Mouse (Mus musculus): Measurements from ENCODE around the gene Jazf1.

GRCm38 (mm10) chr6:52899574-52900245 is 168.7 kb downstream of the Jazf1 start:
- no peak for TF ChIP-seq CTCF (IDR thresholded peaks at IDR 0.05; ENCODE audit: borderline replicate concordance, insufficient read depth, low read length)
- no peak for TF ChIP-seq POLR2A (IDR thresholded peaks at IDR 0.05; ENCODE audit: low read depth, low read length)

All from embryonic fibroblast, embryonic 13.5 days (primary cell).